Mouse (Mus musculus) heart, embryonic 15.5 days (tissue): ENCODE measurements around the gene Nxn. TPM values are rescaled to one million over a fixed set of nuclear protein-coding genes. Genes with fewer than 3 reads are reported as not detected.

Experiments
- ATAC-seq: fragments of 200-750 bp; cut with Nextera tagmentation; replicated peaks from 2 replicates; pipeline ENCODE4 v1.8.0; 2017; ENCODE audit warnings: low read depth, moderate TSS enrichment; ENCODE audit not compliant: insufficient number of reproducible peaks, insufficient read depth, low FRiP score
- H3K27ac ChIP-seq: fragments of 300-500 bp; sonication (generic); 2 replicates; pipeline ENCODE4 v1.5.1; 2015; ENCODE audit warnings: mild to moderate bottlenecking, inconsistent platforms
- H3K27me3 ChIP-seq: fragments of 300-500 bp; sonication (generic); 2 replicates; pipeline ENCODE4 v1.6.1; 2015; ENCODE audit warnings: inconsistent platforms
- H3K36me3 ChIP-seq: fragments of 300-500 bp; sonication (generic); 2 replicates; pipeline ENCODE4 v1.6.1; 2015; ENCODE audit warnings: mild to moderate bottlenecking, inconsistent platforms
- H3K4me1 ChIP-seq: fragments of 300-500 bp; sonication (generic); replicated peaks from 2 replicates; pipeline ENCODE4 v1.6.1; 2015; ENCODE audit warnings: inconsistent platforms
- H3K4me2 ChIP-seq: fragments of 300-500 bp; sonication (generic); 2 replicates; pipeline ENCODE4 v1.6.1; 2015; ENCODE audit warnings: inconsistent platforms, mild to moderate bottlenecking, moderate library complexity
- H3K4me3 ChIP-seq: fragments of 300-500 bp; sonication (generic); 2 replicates; pipeline ENCODE4 v1.5.1; 2015; ENCODE audit warnings: mild to moderate bottlenecking, inconsistent platforms
- H3K9ac ChIP-seq: fragments of 300-500 bp; sonication (generic); 2 replicates; pipeline ENCODE4 v1.6.1; 2015; ENCODE audit warnings: mild to moderate bottlenecking, inconsistent platforms
- H3K9me3 ChIP-seq: fragments of 300-500 bp; sonication (generic); replicated peaks from 2 replicates; pipeline ENCODE4 v1.6.1; 2016; ENCODE audit warnings: inconsistent platforms
- WGBS: fragments of 180-500 bp; shearing (Covaris S2); methylation state at CpG from one replicate; pipeline ENCODE4 v1.1.7; 2015; ENCODE audit warnings: mixed read lengths; 5-methylcytosine and 5-hydroxymethylcytosine counted together
- polyA plus RNA-seq: library from polyadenylated mRNA; unstranded; fragments of >200 nt; fragmentation: Nextera tagmentation; extraction: Ambion mirVana; gene quantifications from 2 replicates; pipeline ENCODE4 v1.2.1, GENCODE M21; 2015

Nxn gene
- polyA plus RNA-seq, 1 experiment from 2014 or later: 18.6 TPM

GRCm38 (mm10) chr11:76399587-76400330 lies 819 bp upstream of the Nxn start:
- ATAC-seq: peak; percentile 54; the same call in 1 of the 2 replicates
- WGBS: 4% methylated on average over 11 of the region's 11 CpGs
- Histone ChIP-seq H3K27ac (peak overlapping the region; percentile 86), H3K4me1 (peaks cover 15% of the 10 kb centered on the region), H3K9ac (peak overlapping the region; percentile 72), H3K4me2 (peak overlapping the region; percentile 92), H3K27me3 (no peaks in the 10 kb centered on the region), H3K9me3 (no peaks in the 10 kb centered on the region), H3K4me3 (peak overlapping the region; percentile 75), H3K36me3 (no peaks in the 10 kb centered on the region)

- H3K4me2 ChIP-seq: peak overlapping the region; percentile 92
- H3K27me3 ChIP-seq: no peaks in the 10 kb centered on the region
- peak overlapping the region; percentile 72 for H3K9ac ChIP-seq
- peak; percentile 53 for ATAC-seq
- peaks cover 16% of the 10 kb centered on the region for H3K4me1 ChIP-seq
- peak overlapping the region; percentile 75 for H3K4me3 ChIP-seq
- under 1% methylated on average over 31 of the region's 33 CpGs for WGBS
- H3K9me3 ChIP-seq: no peaks in the 10 kb centered on the region
- no peaks in the 10 kb centered on the region for H3K36me3 ChIP-seq
- H3K27ac ChIP-seq: peak overlapping the region; percentile 86
Observed at GRCm38 (mm10) chr11:76398312-76398797, 585 bp downstream of the Nxn start.

GRCm38 (mm10) chr11:76397650-76398311 lies 1.2 kb downstream of the Nxn start:
- 1% methylated on average over 26 of the region's 26 CpGs for WGBS
- no peaks in the 10 kb centered on the region for H3K27me3 ChIP-seq
- 0 out of 2 replicates have a peak, but pooled peaks have one; percentile 6 for ATAC-seq
- no peaks in the 10 kb centered on the region for H3K9me3 ChIP-seq
- H3K36me3 ChIP-seq: no peaks in the 10 kb centered on the region
- H3K4me2 ChIP-seq: peak overlapping the region; percentile 92
- peaks cover 16% of the 10 kb centered on the region for H3K4me1 ChIP-seq
- peak overlapping the region; percentile 72 for H3K9ac ChIP-seq
- peak overlapping the region; percentile 86 for H3K27ac ChIP-seq
- peak overlapping the region; percentile 75 for H3K4me3 ChIP-seq

- Histone ChIP-seq H3K4me1 (peaks cover 6% of the 10 kb centered on the region; the same call in 1 of the 2 replicates), H3K9ac (no peak overlapping the region), H3K4me2 (no peak overlapping the region), H3K27ac (no peak overlapping the region), H3K4me3 (no peak overlapping the region), H3K27me3 (no peaks in the 10 kb centered on the region), H3K9me3 (no peaks in the 10 kb centered on the region), H3K36me3 (no peaks in the 10 kb centered on the region)
- no peak for ATAC-seq
- WGBS: 87% methylated on average over 11 of the region's 11 CpGs
Observed at GRCm38 (mm10) chr11:76392996-76393395, 5.9 kb downstream of the Nxn start.

GRCm38 (mm10) chr11:76392532-76392931 lies 6.4 kb downstream of the Nxn start:
- WGBS: 80% methylated on average over 7 of the region's 7 CpGs
- ATAC-seq: no peak
- H3K36me3 ChIP-seq: no peaks in the 10 kb centered on the region

GRCm38 (mm10) chr11:76388711-76389110 lies 10.2 kb downstream of the Nxn start:
- Histone ChIP-seq H3K27ac (no peak overlapping the region), H3K9me3 (no peaks in the 10 kb centered on the region), H3K4me3 (no peak overlapping the region), H3K4me2 (no peak overlapping the region), H3K9ac (no peak overlapping the region), H3K36me3 (no peaks in the 10 kb centered on the region), H3K27me3 (no peaks in the 10 kb centered on the region), H3K4me1 (0 out of 2 replicates have a peak, but pooled peaks cover 4% of the 10 kb centered on the region)
- ATAC-seq: no peak
- 72% methylated on average over 7 of the region's 7 CpGs for WGBS

More at GRCm38 (mm10) chr11:76392532-76392931, 6.4 kb downstream of the Nxn start:
- Histone ChIP-seq H3K4me2 (no peak overlapping the region), H3K9me3 (no peaks in the 10 kb centered on the region), H3K4me3 (no peak overlapping the region), H3K9ac (no peak overlapping the region), H3K27ac (no peak overlapping the region), H3K4me1 (peaks cover 5% of the 10 kb centered on the region; the same call in 1 of the 2 replicates), H3K27me3 (no peaks in the 10 kb centered on the region)

- no peak overlapping the region for H3K9ac ChIP-seq
- 87% methylated on average over 1 of the region's 1 CpGs for WGBS
- H3K27ac ChIP-seq: no peak overlapping the region
- H3K27me3 ChIP-seq: no peaks in the 10 kb centered on the region
- H3K4me2 ChIP-seq: no peak overlapping the region
- H3K36me3 ChIP-seq: no peaks in the 10 kb centered on the region
- no peak for ATAC-seq
- H3K4me3 ChIP-seq: no peak overlapping the region
- H3K4me1 ChIP-seq: 0 out of 2 replicates have a peak, but pooled peaks cover 4% of the 10 kb centered on the region
- no peaks in the 10 kb centered on the region for H3K9me3 ChIP-seq
Observed at GRCm38 (mm10) chr11:76387097-76387496, 11.8 kb downstream of the Nxn start.

GRCm38 (mm10) chr11:76385746-76386145 lies 13.2 kb downstream of the Nxn start:
- Histone ChIP-seq H3K9me3 (no peaks in the 10 kb centered on the region), H3K4me2 (no peak overlapping the region), H3K4me1 (peaks cover 6% of the 10 kb centered on the region; the same call in 1 of the 2 replicates), H3K27ac (no peak overlapping the region), H3K9ac (no peak overlapping the region), H3K27me3 (no peaks in the 10 kb centered on the region), H3K4me3 (no peak overlapping the region), H3K36me3 (no peaks in the 10 kb centered on the region)
- 69% methylated on average over 3 of the region's 3 CpGs for WGBS
- no peak for ATAC-seq

- no peak overlapping the region for H3K27ac ChIP-seq
- H3K9me3 ChIP-seq: no peaks in the 10 kb centered on the region
- no peak overlapping the region for H3K9ac ChIP-seq
- H3K4me1 ChIP-seq: peaks cover 13% of the 10 kb centered on the region
- H3K36me3 ChIP-seq: no peaks in the 10 kb centered on the region
- 84% methylated on average over 4 of the region's 4 CpGs for WGBS
- H3K27me3 ChIP-seq: no peaks in the 10 kb centered on the region
- no peak overlapping the region for H3K4me3 ChIP-seq
- ATAC-seq: no peak
- no peak overlapping the region for H3K4me2 ChIP-seq
Observed at GRCm38 (mm10) chr11:76385017-76385416, 13.9 kb downstream of the Nxn start.

- H3K9me3 ChIP-seq: no peaks in the 10 kb centered on the region
- H3K27ac ChIP-seq: peak overlapping the region; percentile 25; the same call in 1 of the 2 replicates
- no peak overlapping the region for H3K9ac ChIP-seq
- ATAC-seq: no peak
- WGBS: 79% methylated on average over 5 of the region's 5 CpGs
- H3K4me1 ChIP-seq: peaks cover 16% of the 10 kb centered on the region
- H3K4me2 ChIP-seq: no peak overlapping the region
- H3K27me3 ChIP-seq: no peaks in the 10 kb centered on the region
- no peak overlapping the region for H3K4me3 ChIP-seq
- H3K36me3 ChIP-seq: no peaks in the 10 kb centered on the region
Observed at GRCm38 (mm10) chr11:76384307-76384706, 14.6 kb downstream of the Nxn start.

GRCm38 (mm10) chr11:76382711-76383324 lies 16.1 kb downstream of the Nxn start:
- 75% methylated on average over 13 of the region's 13 CpGs for WGBS
- Histone ChIP-seq H3K9me3 (no peaks in the 10 kb centered on the region), H3K27me3 (no peaks in the 10 kb centered on the region), H3K27ac (no peak overlapping the region), H3K4me2 (no peak overlapping the region), H3K4me1 (peaks cover 16% of the 10 kb centered on the region), H3K36me3 (no peaks in the 10 kb centered on the region), H3K4me3 (no peak overlapping the region), H3K9ac (no peak overlapping the region)
- ATAC-seq: no peak
